Mouse (Mus musculus) neutrophil, adult 59 days (primary cell): Measurements from ENCODE around the gene Zfp273. TPM values are rescaled to one million over a fixed set of nuclear protein-coding genes. Genes with fewer than 3 reads are reported as not detected.

Experiments
- total RNA-seq, 2 experiments: library from RNA; stranded (reverse); gene quantifications; 1 replicate in 1 of 2; 2 replicates in 1 of 2; pipeline ENCODE4 v1.2.4; 2023

The Zfp273 gene
- total RNA-seq = 1 to 10 TPM in 1 of 2 experiments, under 1 TPM in 1; 0.71 to 1.2 TPM

GRCm38 (mm10) chr13:67813710-67814660 lies at the start of gene Zfp273:
Gene Zfp273, plus strand, starts transcription at chr13:67813740.

DNA sequence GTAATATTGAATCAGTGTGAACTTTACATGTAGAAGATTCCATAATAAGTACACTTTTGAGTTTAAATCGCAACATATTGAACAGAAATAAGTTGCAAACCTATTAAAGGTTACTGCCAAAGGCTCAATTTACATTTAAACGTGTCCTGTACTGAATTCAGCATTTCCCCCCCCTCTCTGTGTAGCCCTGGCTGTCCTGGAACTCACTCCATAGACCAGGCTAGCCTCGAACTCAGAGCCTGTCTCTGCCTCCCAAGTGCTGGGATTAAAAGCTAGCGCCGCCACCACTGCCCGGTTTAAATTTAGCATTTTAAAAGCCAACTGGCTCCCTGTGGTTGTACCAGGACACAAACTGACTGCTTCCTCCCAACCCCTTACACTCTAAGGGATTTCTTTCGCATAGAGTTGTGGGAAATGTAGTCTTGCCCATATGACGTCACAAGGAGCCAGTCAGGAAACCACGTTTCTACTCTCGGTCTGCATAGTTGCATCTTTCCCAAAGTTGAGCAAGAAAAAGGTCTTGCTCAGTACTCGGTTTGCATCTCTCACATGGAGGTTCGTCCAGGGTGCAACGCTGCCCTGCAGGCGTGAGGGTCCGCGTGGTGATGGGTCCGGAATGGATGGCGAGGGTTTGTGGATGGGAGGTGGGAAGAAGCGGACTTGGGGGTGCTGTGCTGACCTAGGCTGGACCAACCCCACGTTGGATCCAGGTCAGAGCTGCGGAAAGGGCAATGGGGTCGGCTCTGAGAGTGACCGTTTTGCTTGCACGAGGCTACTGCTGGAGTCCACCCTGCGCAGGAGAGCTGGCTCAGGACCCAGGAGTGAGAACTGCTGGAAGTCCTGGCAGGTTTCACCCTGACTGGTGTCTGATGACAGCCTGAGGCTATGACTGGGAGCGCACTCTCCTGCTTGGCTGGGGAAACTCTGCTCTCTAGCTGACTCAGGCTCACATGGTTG lies 34.0 kb upstream of the Zfp273 start, which contains the start of gene Zfp493:
TSS of gene Zfp493 (plus strand) at position 429 of the 957 bp plus-strand sequence.

GRCm38 (mm10) chr13:67830911-67831336 lies 17.4 kb downstream of the Zfp273 start, which contains the start of gene Gm10037:
Gene Gm10037, plus strand, starts transcription at chr13:67831106.

GRCm38 (mm10) chr13:67863026-67863425 lies 49.5 kb downstream of the Zfp273 start, which contains the start of gene BC048507:
Gene BC048507, plus strand, starts transcription at chr13:67863326.

Other genes starting within 250 kb of the Zfp273 start
- gene Zfp729b, start 204.0 kb upstream of the Zfp273 start, total RNA-seq = 10 to 100 TPM in 1 of 2 experiments, 1 to 10 TPM in 1; 8.9 to 10.7 TPM
- gene Gm49345, start 176.0 kb upstream of the Zfp273 start, total RNA-seq = 1 to 10 TPM in 1 of 2 experiments, under 1 TPM in 1; 0.78 to 1.7 TPM
- gene Zfp729a, start 175.9 kb upstream of the Zfp273 start, total RNA-seq = 10 to 100 TPM in 1 of 2 experiments, 1 to 10 TPM in 1; 10.0 TPM
- 1 to 10 TPM; 6.0 to 8.1 TPM for gene Zfp738, start 126.7 kb upstream of the Zfp273 start, total RNA-seq
- gene Zfp65, start 84.6 kb upstream of the Zfp273 start, total RNA-seq = 1 to 10 TPM; 6.4 to 8.1 TPM
- gene Zfp85, start 58.5 kb upstream of the Zfp273 start, total RNA-seq = 1 to 10 TPM; 1.7 to 1.8 TPM
- under 1 TPM; 0.44 to 0.47 TPM for gene Zfp493, start 34.0 kb upstream of the Zfp273 start, total RNA-seq
- not detected for gene Gm10037, start 17.4 kb downstream of the Zfp273 start, total RNA-seq
- not detected for gene BC048507, start 49.6 kb downstream of the Zfp273 start, total RNA-seq